Mouse (Mus musculus) kidney, embryonic 16.5 days (tissue): Measurements from ENCODE around the gene Tecr. TPM values are rescaled to one million over a fixed set of nuclear protein-coding genes. Genes with fewer than 3 reads are reported as not detected.

ENCODE experiments used
- ATAC-seq: fragments of 200-750 bp; cut with Nextera tagmentation; 2 replicates; pipeline ENCODE4 v1.8.0; 2017; ENCODE audit warnings: moderate TSS enrichment; ENCODE audit not compliant: low FRiP score, low TSS enrichment
- H3K27ac ChIP-seq: fragments of 300-500 bp; sonication (generic); 2 replicates; pipeline ENCODE4 v1.5.1; 2014; ENCODE audit warnings: low read length
- H3K27me3 ChIP-seq: fragments of 300-500 bp; sonication (generic); 2 replicates; pipeline ENCODE4 v1.6.1; 2014; ENCODE audit warnings: low read length, control low read depth, mixed read lengths; ENCODE audit not compliant: insufficient read depth
- H3K36me3 ChIP-seq: fragments of 300-500 bp; sonication (generic); 2 replicates; pipeline ENCODE4 v1.6.1; 2014; ENCODE audit warnings: low read length, control low read depth, mixed read lengths; ENCODE audit not compliant: insufficient read depth
- H3K4me1 ChIP-seq: fragments of 300-500 bp; sonication (generic); 2 replicates; pipeline ENCODE4 v1.6.1; 2014; ENCODE audit warnings: low read length, control low read depth, mixed read lengths; ENCODE audit not compliant: insufficient read depth
- H3K4me2 ChIP-seq: fragments of 300-500 bp; sonication (generic); replicated peaks from 2 replicates; pipeline ENCODE4 v1.6.1; 2014; ENCODE audit warnings: low read depth, low read length
- H3K4me3 ChIP-seq: fragments of 300-500 bp; sonication (generic); 2 replicates; pipeline ENCODE4 v1.5.1; 2014; ENCODE audit warnings: mild to moderate bottlenecking, low read length
- H3K9ac ChIP-seq: fragments of 300-500 bp; sonication (generic); replicated peaks from 2 replicates; pipeline ENCODE4 v1.6.1; 2014; ENCODE audit warnings: low read length
- H3K9me3 ChIP-seq: fragments of 300-500 bp; sonication (generic); 2 replicates; pipeline ENCODE4 v1.6.1; 2016; ENCODE audit warnings: low read length, control low read depth
- WGBS: fragments of 180-500 bp; shearing (Covaris S2); extraction: QIAGEN DNeasy Blood & Tissue Kit; methylation state at CpG from one replicate; pipeline ENCODE4 v1.1.7; 2014; 5-methylcytosine and 5-hydroxymethylcytosine counted together
- polyA plus RNA-seq: library from polyadenylated mRNA; unstranded; fragments of >200 nt; fragmentation: Nextera tagmentation; extraction: Ambion mirVana; gene quantifications from 2 replicates; pipeline ENCODE4 v1.2.1, GENCODE M21; 2015

The Tecr gene
- polyA plus RNA-seq, 1 experiment from 2014 or later: 631 TPM

DNA sequence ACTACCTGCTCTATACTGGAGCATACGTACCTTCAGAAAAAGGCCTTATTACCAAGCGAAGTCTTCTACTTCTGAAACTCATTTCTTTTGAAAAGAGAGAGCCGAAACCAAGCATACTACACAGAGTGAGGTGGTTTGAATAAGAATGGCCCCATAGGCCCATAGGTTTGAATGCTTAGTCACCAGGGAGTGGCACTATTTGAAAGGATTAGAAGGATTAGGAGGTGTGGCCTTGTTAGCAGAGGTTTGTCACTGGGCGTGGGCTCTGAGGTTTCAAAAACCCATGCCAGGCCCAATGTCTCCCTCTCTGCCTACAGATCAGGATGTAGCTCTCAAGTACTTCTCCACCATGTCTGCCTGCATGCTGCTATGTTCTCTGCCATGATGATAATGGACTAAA is 40.3 kb upstream of the Tecr start:
- H3K9me3 ChIP-seq: no peaks in the 10 kb centered on the region
- no peak for ATAC-seq
- H3K9ac ChIP-seq: no peak overlapping the region
- H3K27ac ChIP-seq: no peak overlapping the region
- no peak overlapping the region for H3K4me3 ChIP-seq
- peaks cover 4% of the 10 kb centered on the region; the same call in 1 of the 2 replicates for H3K4me1 ChIP-seq
- no peak overlapping the region for H3K4me2 ChIP-seq
- H3K27me3 ChIP-seq: no peaks in the 10 kb centered on the region
- WGBS: 98% methylated on average over 4 of the region's 4 CpGs
- H3K36me3 ChIP-seq: no peaks in the 10 kb centered on the region

DNA sequence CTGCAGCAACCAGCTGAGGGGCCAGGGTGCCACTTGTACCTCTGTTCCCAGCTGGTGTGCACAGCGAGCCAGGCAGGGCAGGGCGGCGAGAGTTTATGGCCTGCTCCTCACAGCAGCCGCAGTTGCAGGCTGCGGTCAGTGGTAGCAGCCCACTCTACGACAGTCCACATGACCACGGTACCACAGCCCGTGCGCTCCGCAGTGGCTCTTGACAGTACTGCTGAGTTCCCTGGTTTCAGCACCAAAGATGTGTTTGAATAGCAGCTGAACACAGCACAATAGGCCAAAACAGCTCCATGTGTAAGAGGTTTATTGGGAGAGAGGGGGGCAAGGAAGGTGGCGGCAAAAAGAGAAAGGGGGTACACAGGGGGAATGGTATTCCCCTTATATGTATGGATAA is 39.7 kb upstream of the Tecr start:
- Histone ChIP-seq H3K4me2 (no peak overlapping the region), H3K36me3 (no peaks in the 10 kb centered on the region), H3K4me3 (no peak overlapping the region), H3K9me3 (no peaks in the 10 kb centered on the region), H3K4me1 (peaks cover 4% of the 10 kb centered on the region; the same call in 1 of the 2 replicates), H3K27me3 (no peaks in the 10 kb centered on the region), H3K27ac (no peak overlapping the region), H3K9ac (no peak overlapping the region)
- ATAC-seq: no peak
- 92% methylated on average over 11 of the region's 11 CpGs for WGBS

DNA sequence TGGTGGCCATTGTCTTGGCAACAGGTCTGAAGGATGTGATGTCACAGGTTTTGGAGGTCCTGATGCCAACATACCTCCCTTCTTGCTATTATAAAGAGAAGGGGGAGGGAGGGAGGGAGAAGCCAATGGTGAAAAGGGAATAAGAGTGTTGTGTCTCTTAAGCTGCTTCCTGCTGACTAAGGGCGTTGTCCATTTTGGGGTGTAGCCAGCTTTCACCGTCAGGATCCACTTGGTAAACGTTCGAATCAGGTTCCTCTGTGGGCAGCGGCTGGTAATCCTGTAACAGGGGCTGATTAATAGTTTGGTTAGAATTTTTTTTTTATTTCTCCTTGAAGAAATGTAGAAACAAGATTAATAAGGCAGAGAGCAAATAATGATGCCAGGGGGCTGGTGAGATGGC is 31.9 kb upstream of the Tecr start:
- no peak overlapping the region for H3K27ac ChIP-seq
- WGBS: 69% methylated on average over 5 of the region's 5 CpGs
- no peak for ATAC-seq
- no peak overlapping the region for H3K9ac ChIP-seq
- peaks cover 7% of the 10 kb centered on the region; the same call in 1 of the 2 replicates for H3K9me3 ChIP-seq
- H3K27me3 ChIP-seq: no peaks in the 10 kb centered on the region
- no peaks in the 10 kb centered on the region for H3K36me3 ChIP-seq
- no peak overlapping the region for H3K4me3 ChIP-seq
- no peaks in the 10 kb centered on the region for H3K4me1 ChIP-seq
- no peak overlapping the region for H3K4me2 ChIP-seq

DNA sequence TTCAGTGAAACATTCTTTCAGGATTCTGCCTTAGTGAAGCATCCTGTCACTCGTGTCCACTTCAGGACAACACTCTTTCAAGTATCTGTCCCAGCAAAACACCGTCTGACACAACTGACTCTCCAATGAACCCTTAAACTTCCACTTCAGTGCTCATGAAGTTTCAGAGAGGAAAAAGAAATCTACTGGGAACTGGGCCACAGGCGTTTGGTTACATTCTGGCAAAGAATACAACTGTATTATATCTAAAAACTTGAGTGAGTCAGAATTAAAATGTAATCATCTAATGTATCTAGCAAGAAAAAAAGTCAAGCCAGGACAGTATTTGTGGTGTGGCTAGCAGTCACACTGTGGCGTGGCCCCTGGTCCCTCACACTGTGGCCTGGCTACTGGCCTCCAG is 31.1 kb upstream of the Tecr start:
- no peak for ATAC-seq
- no peak overlapping the region for H3K9ac ChIP-seq
- no peaks in the 10 kb centered on the region for H3K36me3 ChIP-seq
- H3K4me3 ChIP-seq: no peak overlapping the region
- 74% methylated on average over 4 of the region's 4 CpGs for WGBS
- peaks cover 7% of the 10 kb centered on the region; the same call in 1 of the 2 replicates for H3K9me3 ChIP-seq
- no peak overlapping the region for H3K27ac ChIP-seq
- no peaks in the 10 kb centered on the region for H3K4me1 ChIP-seq
- no peak overlapping the region for H3K4me2 ChIP-seq
- H3K27me3 ChIP-seq: no peaks in the 10 kb centered on the region

DNA sequence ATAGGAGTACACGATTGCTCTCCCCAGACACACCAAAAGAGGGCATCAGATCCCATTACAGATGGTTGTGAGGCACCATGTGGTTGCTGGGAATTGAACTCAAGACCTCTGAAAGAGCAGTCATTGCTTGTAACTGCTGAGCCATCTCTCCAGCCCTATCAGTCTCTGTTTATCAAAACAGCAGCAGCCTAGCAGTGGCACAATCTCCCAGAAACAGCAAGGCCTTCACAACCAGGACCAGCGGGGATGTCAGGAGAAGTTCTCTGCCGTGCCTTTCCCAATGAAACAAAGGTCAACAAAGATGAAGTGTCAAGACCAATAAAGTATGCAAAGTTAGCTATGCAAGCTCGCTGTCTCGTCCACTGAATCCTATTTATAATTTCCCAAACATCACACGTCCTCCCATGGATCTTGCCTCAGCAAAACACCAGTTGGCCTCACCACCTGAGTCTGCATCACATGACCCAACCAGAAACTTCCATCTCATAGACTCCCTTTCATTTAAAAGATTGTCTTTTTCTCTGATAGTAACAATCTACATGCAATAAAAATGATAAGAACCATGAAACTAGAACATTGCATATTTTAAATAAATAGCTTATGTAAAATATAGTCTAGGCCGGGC is 24.4 kb upstream of the Tecr start:
- H3K9me3 ChIP-seq: peaks cover 7% of the 10 kb centered on the region; the same call in 1 of the 2 replicates
- no peak overlapping the region for H3K4me3 ChIP-seq
- no peak overlapping the region for H3K4me2 ChIP-seq
- H3K27me3 ChIP-seq: no peaks in the 10 kb centered on the region
- no peaks in the 10 kb centered on the region for H3K36me3 ChIP-seq
- no peak overlapping the region for H3K9ac ChIP-seq
- no peak overlapping the region for H3K27ac ChIP-seq
- ATAC-seq: no peak
- no peaks in the 10 kb centered on the region for H3K4me1 ChIP-seq
- 79% methylated on average over 7 of the region's 7 CpGs for WGBS

DNA sequence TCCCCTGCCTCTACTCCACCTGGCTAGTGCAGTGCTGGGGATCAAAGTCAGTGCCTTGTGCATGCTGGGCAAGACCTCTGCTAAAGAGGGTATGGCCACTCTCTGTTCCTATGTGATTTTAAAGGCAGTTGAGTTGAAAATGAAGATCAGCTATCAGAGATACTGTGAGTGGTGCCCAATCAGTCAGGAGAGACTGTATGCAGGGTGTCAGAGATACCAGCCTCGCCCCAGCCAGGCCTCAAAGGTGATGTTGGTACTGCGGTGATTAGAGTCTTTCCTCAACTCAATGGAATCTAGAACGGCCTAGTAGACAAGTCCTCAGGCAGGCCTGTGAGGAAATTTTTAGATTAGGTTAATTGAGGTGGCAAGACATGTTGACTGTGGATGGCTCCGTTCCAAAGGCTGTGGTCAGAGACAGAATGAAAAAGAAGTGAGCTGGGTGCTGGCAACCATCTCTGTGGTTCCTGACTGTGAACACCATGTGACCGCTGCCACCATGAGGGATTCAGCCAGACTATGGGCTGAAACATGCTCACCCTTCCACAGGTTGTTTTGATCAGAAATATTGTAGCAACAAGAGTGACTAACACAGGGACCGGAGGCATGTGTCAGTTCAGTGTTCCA is 18.0 kb upstream of the Tecr start:
- no peaks in the 10 kb centered on the region for H3K9me3 ChIP-seq
- H3K27ac ChIP-seq: no peak overlapping the region
- H3K4me1 ChIP-seq: no peaks in the 10 kb centered on the region
- no peaks in the 10 kb centered on the region for H3K27me3 ChIP-seq
- H3K4me3 ChIP-seq: no peak overlapping the region
- WGBS: 88% methylated on average over 6 of the region's 6 CpGs
- no peaks in the 10 kb centered on the region for H3K36me3 ChIP-seq
- no peak for ATAC-seq
- H3K9ac ChIP-seq: no peak overlapping the region
- no peak overlapping the region for H3K4me2 ChIP-seq

DNA sequence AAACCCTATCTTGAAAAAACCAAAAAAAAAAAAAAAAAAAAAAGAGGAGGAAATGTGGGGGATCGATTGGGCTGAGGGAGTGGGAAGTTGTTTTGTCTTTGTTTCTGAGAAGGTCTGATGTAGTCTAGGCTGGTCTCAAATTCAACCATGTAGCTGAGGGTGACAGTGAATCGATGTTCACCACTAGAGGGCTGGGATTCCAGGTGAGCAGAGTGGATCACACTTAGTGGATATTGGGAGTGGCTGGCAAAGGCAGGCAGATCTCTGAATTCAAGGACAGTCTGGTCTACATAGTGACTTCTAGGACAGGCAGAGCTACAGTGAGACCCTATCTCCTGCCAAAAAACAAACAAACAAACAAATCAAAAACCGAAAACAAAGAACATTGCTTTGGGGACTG is 17.0 kb upstream of the Tecr start:
- H3K9ac ChIP-seq: no peak overlapping the region
- WGBS: 40% methylated on average over 3 of the region's 3 CpGs
- H3K4me2 ChIP-seq: no peak overlapping the region
- H3K4me3 ChIP-seq: no peak overlapping the region
- no peaks in the 10 kb centered on the region for H3K36me3 ChIP-seq
- 0 out of 2 replicates have a peak, but pooled peaks have one; percentile 52 for ATAC-seq
- H3K27ac ChIP-seq: no peak overlapping the region
- no peaks in the 10 kb centered on the region for H3K27me3 ChIP-seq
- no peaks in the 10 kb centered on the region for H3K4me1 ChIP-seq
- H3K9me3 ChIP-seq: no peaks in the 10 kb centered on the region

DNA sequence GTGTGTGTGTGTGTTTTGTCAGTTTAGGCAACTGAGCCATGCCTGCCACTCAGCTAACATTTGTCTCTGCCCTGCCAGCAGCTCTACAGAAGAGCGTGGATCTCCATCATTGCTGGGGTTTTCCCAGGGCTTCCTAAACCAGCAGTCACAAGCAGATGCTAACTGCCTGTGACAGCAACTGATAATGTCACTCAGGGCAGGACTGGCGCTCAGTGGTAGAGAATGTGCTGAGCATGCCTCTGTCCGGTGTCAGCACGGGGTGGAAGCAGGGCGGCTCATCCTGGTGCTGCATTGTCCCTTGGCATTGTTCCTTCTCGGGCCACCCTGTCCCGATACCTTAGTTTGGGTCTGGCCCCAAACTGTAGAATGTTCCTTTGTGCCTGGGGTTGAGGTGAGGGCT is 15.8 kb upstream of the Tecr start:
- Histone ChIP-seq H3K27ac (no peak overlapping the region), H3K9me3 (no peaks in the 10 kb centered on the region), H3K4me2 (no peak overlapping the region), H3K36me3 (no peaks in the 10 kb centered on the region), H3K4me1 (no peaks in the 10 kb centered on the region), H3K9ac (no peak overlapping the region), H3K27me3 (no peaks in the 10 kb centered on the region), H3K4me3 (no peak overlapping the region)
- WGBS: 88% methylated on average over 7 of the region's 7 CpGs
- no peak for ATAC-seq

DNA sequence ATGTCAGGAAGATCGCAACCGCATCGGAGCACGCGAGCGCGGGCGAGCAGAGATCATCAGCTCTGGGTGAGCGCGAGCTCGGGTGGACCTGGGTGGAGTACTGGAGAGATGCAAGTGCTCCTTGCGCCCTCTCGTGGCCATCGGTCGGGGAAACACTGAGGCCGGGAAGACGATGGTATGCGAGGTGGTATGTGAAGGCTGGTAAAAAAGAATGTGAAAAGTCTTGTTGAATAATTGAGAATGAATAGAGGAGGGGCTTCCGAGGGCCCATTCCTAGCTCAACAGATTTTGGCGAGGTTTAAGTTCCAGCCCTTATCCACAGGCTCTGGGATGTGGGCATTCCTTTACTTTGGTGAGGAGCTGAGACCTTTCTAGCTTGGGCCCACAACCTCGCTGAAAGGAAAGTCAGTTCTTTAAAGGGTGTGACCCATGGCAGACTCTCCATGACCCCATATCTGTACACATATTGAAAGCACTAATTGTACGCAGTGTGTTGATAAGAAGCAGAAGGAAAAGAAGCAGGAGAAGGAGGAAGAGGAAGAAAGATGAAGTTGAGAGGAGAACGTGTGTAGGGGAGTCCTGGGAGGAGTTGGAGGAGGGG is 14.7 kb upstream of the Tecr start:
- no peaks in the 10 kb centered on the region for H3K36me3 ChIP-seq
- ATAC-seq: peak; percentile 87
- H3K9ac ChIP-seq: peak overlapping the region; percentile 61
- H3K4me1 ChIP-seq: no peaks in the 10 kb centered on the region
- no peaks in the 10 kb centered on the region for H3K27me3 ChIP-seq
- 10% methylated on average over 23 of the region's 23 CpGs for WGBS
- H3K4me2 ChIP-seq: peak overlapping the region; percentile 71
- H3K9me3 ChIP-seq: no peaks in the 10 kb centered on the region
- H3K27ac ChIP-seq: no peak overlapping the region
- peak overlapping the region; percentile 45 for H3K4me3 ChIP-seq
